Mouse (Mus musculus): ENCODE data around the gene Lpp.

GRCm38 (mm10) chr16:24860445-24860844, 467.1 kb downstream of the Lpp start:
- no peak for TF ChIP-seq TCF12 (IDR thresholded peaks at IDR 0.05; ENCODE audit: low read depth, low read length)
- TF ChIP-seq POLR2A (IDR thresholded peaks at IDR 0.05; ENCODE audit: control insufficient read depth in 1 of 2, insufficient read depth in 1 of 2, low read depth in 1 of 2, low read length in 2 of 2, poor library complexity in 1 of 2) = no peak
- TF ChIP-seq CTCF (IDR thresholded peaks at IDR 0.05 in 2 of 3, conservative IDR thresholded peaks at IDR 0.05 in 1 of 3; ENCODE audit: control insufficient read depth in 1 of 3, insufficient read depth in 1 of 3, low read depth in 2 of 3, low read length in 3 of 3, poor library complexity in 1 of 3, severe bottlenecking in 1 of 3) = no peak
- TF ChIP-seq POLR2AphosphoS5 (IDR thresholded peaks at IDR 0.05; ENCODE audit: borderline replicate concordance, low read depth, low read length) = no peak
- no peak for TF ChIP-seq MEF2A (IDR thresholded peaks at IDR 0.05; ENCODE audit: extremely low read depth, insufficient replicate concordance, low read depth, low read length, poor library complexity, severe bottlenecking)
- no peak for TF ChIP-seq ZMIZ1 (IDR thresholded peaks at IDR 0.05; ENCODE audit: low read depth, low read length)
